Mouse (Mus musculus): ENCODE data around the gene Olfr494.

Olfr494 gene

GRCm38 (mm10) chr7:108365035-108365434 lies at the start of gene Olfr494:
Olfr494 (plus strand) TSS chr7:108365335.
- DNase-seq: no peak

GRCm38 (mm10) chr7:108323574-108323973 lies 41.6 kb upstream of the Olfr494 start, which contains the start of gene Olfr492:
Olfr492 (minus strand) TSS chr7:108323674.
- no peak for DNase-seq

GRCm38 (mm10) chr7:108346879-108347278 lies 18.3 kb upstream of the Olfr494 start, which contains the start of gene Olfr493:
Olfr493 (minus strand) TSS chr7:108346979.
- no peak for DNase-seq

GRCm38 (mm10) chr7:108392867-108393266 lies 27.7 kb downstream of the Olfr494 start, which contains the start of gene Olfr495:
Olfr495 (plus strand) TSS chr7:108393167.
- no peak for DNase-seq
